Mouse (Mus musculus): ENCODE results near the gene Ptdss2. TPM values are rescaled to one million over a fixed set of nuclear protein-coding genes. Genes with fewer than 3 reads are reported as not detected.

The Ptdss2 gene
- polyA plus RNA-seq, 1 experiment from 2014 or later: 60.3 TPM

- peak; percentile 2; the same call in 1 of the 2 replicates for ATAC-seq (ENCODE audit: low read depth)
- H3K27ac ChIP-seq (ENCODE audit: low read length): peak overlapping the region; percentile 48
Observed at GRCm38 (mm10) chr7:141167901-141168517, 45.8 kb downstream of the Ptdss2 start.

GRCm38 (mm10) chr7:141168518-141168953, 46.4 kb downstream of the Ptdss2 start:
- under 1% methylated on average over 22 of the region's 22 CpGs for WGBS
- H3K4me3 ChIP-seq (ENCODE audit: low read length): peak overlapping the region; percentile 63
- no peaks in the 10 kb centered on the region for H3K9me3 ChIP-seq (ENCODE audit: control insufficient read depth, low read length)
- H3K27me3 ChIP-seq (ENCODE audit: control insufficient read depth, insufficient read depth, low read depth, low read length): no peaks in the 10 kb centered on the region
- peaks cover 13% of the 10 kb centered on the region for H3K36me3 ChIP-seq (ENCODE audit: control insufficient read depth, insufficient read depth, low read length)
- peak overlapping the region; percentile 77 for H3K9ac ChIP-seq (ENCODE audit: low read length)
- peak; percentile 66 for ATAC-seq (ENCODE audit: low read depth)
- peaks cover 28% of the 10 kb centered on the region for H3K4me1 ChIP-seq (replicated peaks; ENCODE audit: control insufficient read depth, insufficient read depth, low read length)
- H3K4me2 ChIP-seq (ENCODE audit: low read depth, low read length): peak overlapping the region; percentile 71
- H3K27ac ChIP-seq (ENCODE audit: low read length): peak overlapping the region; percentile 48

More at GRCm38 (mm10) chr7:141167901-141168517, 45.8 kb downstream of the Ptdss2 start:
- Histone ChIP-seq H3K4me3 (ENCODE audit: low read length) (peak overlapping the region; percentile 63), H3K27me3 (ENCODE audit: control insufficient read depth, insufficient read depth, low read depth, low read length) (no peaks in the 10 kb centered on the region), H3K4me2 (ENCODE audit: low read depth, low read length) (peak overlapping the region; percentile 71), H3K9me3 (ENCODE audit: control insufficient read depth, low read length) (no peaks in the 10 kb centered on the region), H3K4me1 (replicated peaks; ENCODE audit: control insufficient read depth, insufficient read depth, low read length) (peaks cover 23% of the 10 kb centered on the region), H3K36me3 (ENCODE audit: control insufficient read depth, insufficient read depth, low read length) (peaks cover 16% of the 10 kb centered on the region), H3K9ac (ENCODE audit: low read length) (peak overlapping the region; percentile 77)
- WGBS: 8% methylated on average over 7 of the region's 7 CpGs

DNA sequence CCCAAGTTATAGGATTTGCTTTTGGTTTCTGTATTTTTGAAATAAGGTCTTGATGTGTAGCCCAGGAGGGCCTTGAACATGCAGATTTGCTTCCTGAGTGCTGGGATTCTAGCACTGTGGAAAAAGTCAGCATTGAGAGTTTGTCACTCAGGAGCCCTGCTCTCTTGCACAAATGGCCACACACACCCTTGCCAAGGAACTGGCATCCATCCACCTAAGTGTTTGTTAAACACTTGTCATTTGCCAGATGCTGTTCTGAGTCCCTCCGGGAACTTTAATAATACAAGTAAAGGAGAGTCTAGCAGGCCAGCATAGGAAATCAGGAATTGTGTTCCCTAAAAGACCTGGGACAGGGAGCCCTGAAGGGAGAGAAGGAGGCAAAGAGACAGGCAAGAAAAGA, 47.1 kb downstream of the Ptdss2 start:
- 27% methylated on average over 1 of the region's 1 CpGs for WGBS
- H3K27ac ChIP-seq (ENCODE audit: low read length): peak overlapping the region; percentile 48
- H3K9me3 ChIP-seq (ENCODE audit: control insufficient read depth, low read length): no peaks in the 10 kb centered on the region
- H3K9ac ChIP-seq (ENCODE audit: low read length): 0 out of 2 replicates have a peak overlapping the region, but pooled peaks have one; percentile 1
- peaks cover 7% of the 10 kb centered on the region for H3K36me3 ChIP-seq (ENCODE audit: control insufficient read depth, insufficient read depth, low read length)
- ATAC-seq (ENCODE audit: low read depth): no peak
- H3K4me1 ChIP-seq (replicated peaks; ENCODE audit: control insufficient read depth, insufficient read depth, low read length): peaks cover 28% of the 10 kb centered on the region
- no peaks in the 10 kb centered on the region for H3K27me3 ChIP-seq (ENCODE audit: control insufficient read depth, insufficient read depth, low read depth, low read length)
- no peak overlapping the region; the same call in 1 of the 2 replicates for H3K4me2 ChIP-seq (ENCODE audit: low read depth, low read length)
- no peak overlapping the region for H3K4me3 ChIP-seq (ENCODE audit: low read length)

- Histone ChIP-seq H3K4me3 (ENCODE audit: low read length) (no peak overlapping the region), H3K4me1 (replicated peaks; ENCODE audit: control insufficient read depth, insufficient read depth, low read length) (peaks cover 28% of the 10 kb centered on the region), H3K4me2 (ENCODE audit: low read depth, low read length) (no peak overlapping the region), H3K9me3 (ENCODE audit: control insufficient read depth, low read length) (no peaks in the 10 kb centered on the region), H3K27me3 (ENCODE audit: control insufficient read depth, insufficient read depth, low read depth, low read length) (no peaks in the 10 kb centered on the region), H3K36me3 (ENCODE audit: control insufficient read depth, insufficient read depth, low read length) (peaks cover 3% of the 10 kb centered on the region), H3K9ac (ENCODE audit: low read length) (no peak overlapping the region), H3K27ac (ENCODE audit: low read length) (peak overlapping the region; percentile 48)
- no peak for ATAC-seq (ENCODE audit: low read depth)
Observed at GRCm38 (mm10) chr7:141169866-141170265, 47.7 kb downstream of the Ptdss2 start.

- peak; percentile 95 for ATAC-seq (ENCODE audit: low read depth)
- Histone ChIP-seq H3K9ac (ENCODE audit: low read length) (peak within 1 kb of the TSS; percentile 77), H3K27me3 (ENCODE audit: control insufficient read depth, insufficient read depth, low read depth, low read length) (no peaks in the 10 kb centered on the region), H3K4me2 (ENCODE audit: low read depth, low read length) (peak within 1 kb of the TSS; percentile 72), H3K4me1 (replicated peaks; ENCODE audit: control insufficient read depth, insufficient read depth, low read length) (peaks cover 25% of the 10 kb centered on the region), H3K27ac (ENCODE audit: low read length) (peak within 1 kb of the TSS; percentile 97), H3K36me3 (ENCODE audit: control insufficient read depth, insufficient read depth, low read length) (no peaks in the 10 kb centered on the region), H3K4me3 (ENCODE audit: low read length) (peak within 1 kb of the TSS; percentile 63), H3K9me3 (ENCODE audit: control insufficient read depth, low read length) (no peaks in the 10 kb centered on the region)
- 2% methylated on average over 55 of the region's 55 CpGs for WGBS
Observed at GRCm38 (mm10) chr7:141172116-141173006, 50.2 kb downstream of the Ptdss2 start, which contains the start of gene Rnh1. TSS of gene Rnh1 (minus strand) at chr7:141172857.

DNA sequence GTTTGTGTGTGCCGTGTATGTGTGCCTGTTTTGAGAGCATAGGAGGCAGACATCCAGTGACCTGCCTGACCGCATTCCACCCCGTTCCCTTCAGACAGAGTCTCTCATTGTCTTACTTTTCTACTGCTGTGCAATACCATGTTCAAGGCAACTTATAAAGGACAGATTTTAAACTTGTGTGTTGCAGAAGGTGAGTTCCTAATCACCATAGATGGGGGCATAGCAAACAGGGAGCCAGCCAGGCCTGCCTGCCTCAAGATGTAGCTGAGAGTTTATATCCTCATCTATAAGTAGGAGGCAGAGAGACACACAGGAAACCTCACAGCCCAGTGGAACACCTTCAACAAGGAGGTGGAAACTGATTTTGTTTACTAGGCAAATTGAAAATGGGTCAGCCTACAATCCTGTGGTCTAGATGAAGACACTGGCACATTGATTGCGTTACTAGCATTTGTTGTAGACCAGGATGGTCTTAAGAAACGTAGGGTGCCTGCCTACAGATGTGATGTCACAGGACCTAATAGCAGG, 51.2 kb downstream of the Ptdss2 start:
- Histone ChIP-seq H3K27ac (ENCODE audit: low read length) (peak overlapping the region; percentile 97), H3K9me3 (ENCODE audit: control insufficient read depth, low read length) (no peaks in the 10 kb centered on the region), H3K27me3 (ENCODE audit: control insufficient read depth, insufficient read depth, low read depth, low read length) (no peaks in the 10 kb centered on the region), H3K9ac (ENCODE audit: low read length) (peak overlapping the region; percentile 77), H3K36me3 (ENCODE audit: control insufficient read depth, insufficient read depth, low read length) (no peaks in the 10 kb centered on the region), H3K4me1 (replicated peaks; ENCODE audit: control insufficient read depth, insufficient read depth, low read length) (peaks cover 18% of the 10 kb centered on the region), H3K4me3 (ENCODE audit: low read length) (peak overlapping the region; percentile 63), H3K4me2 (ENCODE audit: low read depth, low read length) (peak overlapping the region; percentile 72)
- no peak for ATAC-seq (ENCODE audit: low read depth)
- 60% methylated on average over 5 of the region's 5 CpGs for WGBS

DNA sequence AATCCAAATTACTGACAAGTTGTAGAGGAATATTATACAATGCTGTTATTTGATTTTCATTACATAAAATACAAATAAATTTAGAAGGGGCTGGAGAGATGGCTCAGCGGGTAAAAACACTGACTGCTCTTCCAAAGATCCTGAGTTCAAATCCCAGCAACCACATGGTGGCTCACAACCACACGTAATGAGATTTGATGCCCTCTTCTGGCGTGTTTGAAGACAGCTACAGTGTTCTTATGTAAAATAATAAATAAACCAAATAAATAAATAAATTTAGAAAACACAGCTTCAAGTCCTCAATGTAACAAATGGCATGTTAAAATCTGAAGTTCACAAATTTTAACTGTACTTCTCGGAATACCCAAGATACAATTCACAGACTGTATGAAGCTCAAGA, 52.9 kb downstream of the Ptdss2 start:
- no peaks in the 10 kb centered on the region; the same call in 1 of the 2 replicates for H3K27me3 ChIP-seq (ENCODE audit: control insufficient read depth, insufficient read depth, low read depth, low read length)
- no peak overlapping the region for H3K4me2 ChIP-seq (ENCODE audit: low read depth, low read length)
- peaks cover 10% of the 10 kb centered on the region for H3K4me1 ChIP-seq (replicated peaks; ENCODE audit: control insufficient read depth, insufficient read depth, low read length)
- 85% methylated on average over 4 of the region's 4 CpGs for WGBS
- no peak overlapping the region for H3K4me3 ChIP-seq (ENCODE audit: low read length)
- no peak overlapping the region for H3K9ac ChIP-seq (ENCODE audit: low read length)
- no peaks in the 10 kb centered on the region for H3K36me3 ChIP-seq (ENCODE audit: control insufficient read depth, insufficient read depth, low read length)
- H3K9me3 ChIP-seq (ENCODE audit: control insufficient read depth, low read length): no peaks in the 10 kb centered on the region
- ATAC-seq (ENCODE audit: low read depth): no peak
- H3K27ac ChIP-seq (ENCODE audit: low read length): no peak overlapping the region

DNA sequence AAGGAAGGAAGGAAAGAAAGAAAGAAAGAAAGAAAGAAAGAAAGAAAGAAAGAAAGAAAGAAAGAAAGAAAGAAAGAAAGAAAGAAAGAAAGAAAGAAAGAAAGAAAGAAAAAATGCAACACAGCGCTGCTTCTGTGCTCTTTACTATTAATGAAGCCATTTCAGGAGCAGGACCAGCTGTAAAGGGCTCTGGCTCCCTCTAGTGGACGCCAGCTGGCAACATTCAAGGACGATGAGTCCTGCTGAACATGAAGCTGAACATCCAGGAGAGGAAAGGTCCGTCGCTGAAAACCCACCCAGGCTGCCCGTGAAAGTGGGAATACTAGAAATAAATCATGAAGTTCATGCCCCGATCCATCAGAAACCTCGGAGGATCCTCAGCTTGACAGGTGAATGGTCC, 54.0 kb downstream of the Ptdss2 start:
- Histone ChIP-seq H3K9me3 (ENCODE audit: control insufficient read depth, low read length) (no peaks in the 10 kb centered on the region), H3K36me3 (ENCODE audit: control insufficient read depth, insufficient read depth, low read length) (no peaks in the 10 kb centered on the region), H3K27ac (ENCODE audit: low read length) (no peak overlapping the region), H3K27me3 (ENCODE audit: control insufficient read depth, insufficient read depth, low read depth, low read length) (no peaks in the 10 kb centered on the region; the same call in 1 of the 2 replicates), H3K4me3 (ENCODE audit: low read length) (no peak overlapping the region), H3K4me1 (replicated peaks; ENCODE audit: control insufficient read depth, insufficient read depth, low read length) (peaks cover 10% of the 10 kb centered on the region), H3K9ac (ENCODE audit: low read length) (no peak overlapping the region; the same call in 1 of the 2 replicates), H3K4me2 (ENCODE audit: low read depth, low read length) (no peak overlapping the region)
- ATAC-seq (ENCODE audit: low read depth): no peak
- 1% methylated on average over 8 of the region's 8 CpGs for WGBS

DNA sequence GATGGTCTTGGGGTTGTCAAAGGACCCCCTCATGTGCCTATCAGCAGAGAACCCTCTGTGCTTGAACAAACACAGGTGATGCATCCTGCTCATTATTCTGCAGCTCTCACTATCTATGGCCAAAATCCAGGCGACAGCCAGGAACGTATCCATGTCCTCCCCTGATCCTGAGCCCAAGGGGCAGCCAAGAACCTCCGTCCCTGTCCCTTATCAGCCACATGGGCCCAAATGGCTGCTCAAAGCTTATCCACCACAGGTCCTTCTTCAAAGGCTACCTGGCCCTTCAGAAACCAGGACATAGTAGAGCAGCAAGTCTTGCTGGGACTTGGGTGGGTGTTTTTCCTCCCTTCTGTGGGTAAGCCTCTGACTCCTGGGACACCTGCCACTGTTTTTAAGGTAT, 66.0 kb downstream of the Ptdss2 start:
- no peak for ATAC-seq (ENCODE audit: low read depth)
- WGBS: 66% methylated on average over 3 of the region's 3 CpGs

More for the DNA sequence above, 66.0 kb downstream of the Ptdss2 start:
- Histone ChIP-seq H3K9ac (ENCODE audit: low read length) (no peak overlapping the region), H3K27ac (ENCODE audit: low read length) (no peak overlapping the region), H3K9me3 (ENCODE audit: control insufficient read depth, low read length) (no peaks in the 10 kb centered on the region), H3K27me3 (ENCODE audit: control insufficient read depth, insufficient read depth, low read depth, low read length) (no peaks in the 10 kb centered on the region), H3K4me2 (ENCODE audit: low read depth, low read length) (no peak overlapping the region), H3K4me1 (replicated peaks; ENCODE audit: control insufficient read depth, insufficient read depth, low read length) (peaks cover 17% of the 10 kb centered on the region), H3K4me3 (ENCODE audit: low read length) (no peak overlapping the region), H3K36me3 (ENCODE audit: control insufficient read depth, insufficient read depth, low read length) (peaks cover 35% of the 10 kb centered on the region)
